Mouse (Mus musculus) limb, embryonic 12.5 days (tissue): Measurements from ENCODE around the gene Rusc1. TPM values are rescaled to one million over a fixed set of nuclear protein-coding genes. Genes with fewer than 3 reads are reported as not detected.

Experiments
- ATAC-seq: fragments of 200-750 bp; cut with Nextera tagmentation; 2 replicates; pipeline ENCODE4 v1.8.0; 2017; ENCODE audit warnings: low read depth, moderate TSS enrichment; ENCODE audit not compliant: insufficient number of reproducible peaks, insufficient read depth, low FRiP score, low TSS enrichment
- H3K27ac ChIP-seq: fragments of 300-500 bp; sonication (generic); 2 replicates; pipeline ENCODE4 v1.5.1; 2016; ENCODE audit warnings: mild to moderate bottlenecking, moderate library complexity
- H3K27me3 ChIP-seq: fragments of 300-500 bp; sonication (generic); 2 replicates; pipeline ENCODE4 v1.6.1; 2016; ENCODE audit warnings: mild to moderate bottlenecking, moderate library complexity
- H3K36me3 ChIP-seq: fragments of 300-500 bp; sonication (generic); 2 replicates; pipeline ENCODE4 v1.6.1; 2016; ENCODE audit warnings: mild to moderate bottlenecking, moderate library complexity
- H3K4me1 ChIP-seq: fragments of 300-500 bp; sonication (generic); replicated peaks from 2 replicates; pipeline ENCODE4 v1.6.1; 2016
- H3K4me2 ChIP-seq: fragments of 300-500 bp; sonication (generic); 2 replicates; pipeline ENCODE4 v1.6.1; 2016; ENCODE audit warnings: mild to moderate bottlenecking, moderate library complexity
- H3K4me3 ChIP-seq: fragments of 300-500 bp; sonication (generic); replicated peaks from 2 replicates; pipeline ENCODE4 v1.5.1; 2016; ENCODE audit warnings: mild to moderate bottlenecking
- H3K9ac ChIP-seq: fragments of 300-500 bp; sonication (generic); replicated peaks from 2 replicates; pipeline ENCODE4 v1.6.1; 2016; ENCODE audit warnings: mild to moderate bottlenecking, moderate library complexity
- H3K9me3 ChIP-seq: fragments of 300-500 bp; sonication (generic); 2 replicates; pipeline ENCODE4 v1.6.1; 2016; ENCODE audit warnings: mild to moderate bottlenecking, moderate library complexity
- WGBS: fragments of 180-500 bp; shearing (Covaris S2); methylation state at CpG from one replicate; pipeline ENCODE4 v1.1.7; 2016; 5-methylcytosine and 5-hydroxymethylcytosine counted together
- polyA plus RNA-seq: library from polyadenylated mRNA; unstranded; fragments of >200 nt; fragmentation: Nextera tagmentation; extraction: Ambion mirVana; gene quantifications from 2 replicates; pipeline ENCODE4 v1.2.1, GENCODE M21; 2016

Gene Rusc1
- polyA plus RNA-seq, 1 experiment from 2014 or later = 23.7 TPM

DNA sequence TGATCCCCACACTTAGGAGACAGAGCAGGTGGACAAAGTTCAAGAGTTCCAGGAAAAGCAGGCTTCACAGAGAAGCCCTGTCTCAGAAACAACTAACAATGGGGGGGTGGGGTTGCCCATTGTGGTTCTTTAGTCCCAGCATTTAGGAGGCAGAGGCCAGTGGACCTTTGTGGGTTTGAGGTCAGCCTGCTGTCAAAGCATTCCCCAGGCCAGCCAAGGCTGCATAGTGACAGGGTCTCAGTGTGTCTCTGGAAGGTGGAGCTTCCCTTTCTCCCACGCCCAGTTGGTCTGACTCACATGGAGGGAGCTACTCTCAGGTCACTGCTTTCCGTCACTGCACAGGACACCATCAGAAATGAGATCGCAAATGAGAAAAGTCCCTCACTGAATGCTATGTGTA, 31.4 kb downstream of the Rusc1 start:
- Histone ChIP-seq H3K4me1 (no peaks in the 10 kb centered on the region), H3K36me3 (peaks cover 98% of the 10 kb centered on the region), H3K4me3 (no peak overlapping the region), H3K27me3 (no peaks in the 10 kb centered on the region), H3K27ac (no peak overlapping the region), H3K4me2 (no peak overlapping the region), H3K9me3 (no peaks in the 10 kb centered on the region), H3K9ac (no peak overlapping the region)
- no peak for ATAC-seq
- 90% methylated on average over 3 of the region's 3 CpGs for WGBS

- WGBS = 83% methylated on average over 3 of the region's 3 CpGs
Observed at GRCm38 (mm10) chr3:89058783-89059182, 34.3 kb downstream of the Rusc1 start.

DNA sequence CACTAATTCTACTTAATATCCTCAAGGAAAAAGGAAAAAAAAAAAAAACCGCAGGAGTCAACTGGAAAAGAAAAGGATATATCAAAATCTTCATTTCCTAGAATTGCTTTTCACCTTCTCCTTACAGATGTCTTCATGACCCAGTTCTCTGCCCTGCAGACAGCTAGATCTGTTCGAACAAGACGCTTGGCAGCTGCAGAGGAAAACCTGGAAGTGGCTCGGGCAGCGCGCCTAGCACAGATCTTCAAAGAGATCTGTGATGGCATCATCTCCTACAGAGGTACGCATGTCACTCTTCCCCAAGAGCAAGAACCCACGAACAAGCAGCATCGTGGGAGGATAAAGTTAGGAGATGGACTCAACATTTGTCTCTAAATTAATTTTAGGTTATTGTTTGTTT, 34.8 kb downstream of the Rusc1 start:
- Histone ChIP-seq H3K36me3 (peaks cover 98% of the 10 kb centered on the region), H3K4me2 (no peak overlapping the region), H3K4me3 (no peak overlapping the region), H3K4me1 (no peaks in the 10 kb centered on the region), H3K9ac (no peak overlapping the region), H3K9me3 (no peaks in the 10 kb centered on the region), H3K27ac (no peak overlapping the region), H3K27me3 (no peaks in the 10 kb centered on the region)
- ATAC-seq = no peak
- 95% methylated on average over 9 of the region's 9 CpGs for WGBS

More at GRCm38 (mm10) chr3:89058783-89059182, 34.3 kb downstream of the Rusc1 start:
- no peak overlapping the region for H3K27ac ChIP-seq
- H3K9me3 ChIP-seq = no peaks in the 10 kb centered on the region
- no peak for ATAC-seq
- no peak overlapping the region for H3K9ac ChIP-seq
- H3K4me2 ChIP-seq = no peak overlapping the region
- no peak overlapping the region for H3K4me3 ChIP-seq
- no peaks in the 10 kb centered on the region for H3K4me1 ChIP-seq
- H3K27me3 ChIP-seq = no peaks in the 10 kb centered on the region
- H3K36me3 ChIP-seq = peaks cover 98% of the 10 kb centered on the region

GRCm38 (mm10) chr3:89043359-89043758, 49.8 kb downstream of the Rusc1 start:
- no peak for ATAC-seq
- no peak overlapping the region for H3K4me3 ChIP-seq
- H3K4me1 ChIP-seq = no peaks in the 10 kb centered on the region
- H3K27ac ChIP-seq = no peak overlapping the region
- 89% methylated on average over 4 of the region's 4 CpGs for WGBS
- no peaks in the 10 kb centered on the region for H3K9me3 ChIP-seq
- no peaks in the 10 kb centered on the region for H3K27me3 ChIP-seq
- H3K4me2 ChIP-seq = no peak overlapping the region
- peaks cover 86% of the 10 kb centered on the region for H3K36me3 ChIP-seq
- H3K9ac ChIP-seq = no peak overlapping the region

Other genes starting within 250 kb of the Rusc1 start
- gene Msto1, start 179.3 kb downstream of the Rusc1 start, polyA plus RNA-seq = 44.1 and 48.0 TPM in 2 replicates
- gene Ash1l, start 142.7 kb downstream of the Rusc1 start, polyA plus RNA-seq = 23.4 and 26.1 TPM in 2 replicates
- 156 and 161 TPM in 2 replicates for gene Dap3, start 142.1 kb downstream of the Rusc1 start, polyA plus RNA-seq
- gene Gm43738, start 7.8 kb upstream of the Rusc1 start, polyA plus RNA-seq = 0.14 TPM in 1 of 2 replicates, not detected in the other
- gene Fdps, start 8.6 kb upstream of the Rusc1 start, polyA plus RNA-seq = 247 and 249 TPM in 2 replicates
- gene Pklr, start 42.8 kb upstream of the Rusc1 start, polyA plus RNA-seq = 0.24 and 0.36 TPM in 2 replicates
- 2.2 and 2.8 TPM in 2 replicates for gene Hcn3, start 66.9 kb upstream of the Rusc1 start, polyA plus RNA-seq
- gene Clk2, start 71.5 kb upstream of the Rusc1 start, polyA plus RNA-seq = 50.3 and 54.7 TPM in 2 replicates
- 102 and 107 TPM in 2 replicates for gene Scamp3, start 84.2 kb upstream of the Rusc1 start, polyA plus RNA-seq
- gene Fam189b, start 89.8 kb upstream of the Rusc1 start, polyA plus RNA-seq = 27.4 and 33.8 TPM in 2 replicates
- gene Gba, start 109.6 kb upstream of the Rusc1 start, polyA plus RNA-seq = 26.3 and 28.8 TPM in 2 replicates
- 44.2 and 52.7 TPM in 2 replicates for gene Thbs3, start 121.9 kb upstream of the Rusc1 start, polyA plus RNA-seq
- 212 and 217 TPM in 2 replicates for gene Mtx1, start 133.8 kb upstream of the Rusc1 start, polyA plus RNA-seq
- gene Muc1, start 135.7 kb upstream of the Rusc1 start, polyA plus RNA-seq = 0.53 and 1.0 TPM in 2 replicates
- gene Krtcap2, start 152.7 kb upstream of the Rusc1 start, polyA plus RNA-seq = 316 and 333 TPM in 2 replicates
- 6.1 and 6.3 TPM in 2 replicates for gene Trim46, start 153.0 kb upstream of the Rusc1 start, polyA plus RNA-seq
- gene Dpm3, start 166.0 kb upstream of the Rusc1 start, polyA plus RNA-seq = 93.9 and 102 TPM in 2 replicates
- gene Slc50a1, start 177.3 kb upstream of the Rusc1 start, polyA plus RNA-seq = 58.5 and 66.3 TPM in 2 replicates
- 36.9 and 40.4 TPM in 2 replicates for gene Efna1, start 187.8 kb upstream of the Rusc1 start, polyA plus RNA-seq
- gene Efna3, start 229.7 kb upstream of the Rusc1 start, polyA plus RNA-seq = 17.6 and 21.3 TPM in 2 replicates
- gene Efna4, start 244.7 kb upstream of the Rusc1 start, polyA plus RNA-seq = 53.2 and 55.1 TPM in 2 replicates